Mouse (Mus musculus) intestine, embryonic 16.5 days (tissue): Measurements from ENCODE around the gene Gpc6. TPM values are rescaled to one million over a fixed set of nuclear protein-coding genes. Genes with fewer than 3 reads are reported as not detected.

Experiments
- ATAC-seq: fragments of 200-750 bp; cut with Nextera tagmentation; 2 replicates; pipeline ENCODE4 v1.8.0; 2017; ENCODE audit warnings: moderate TSS enrichment, moderate library complexity
- H3K27ac ChIP-seq: fragments of 300-500 bp; sonication (generic); 2 replicates; pipeline ENCODE4 v1.5.1; 2014; ENCODE audit warnings: mild to moderate bottlenecking, low read length
- H3K27me3 ChIP-seq: fragments of 300-500 bp; sonication (generic); replicated peaks from 2 replicates; pipeline ENCODE4 v1.6.1; 2014; ENCODE audit warnings: low read length, control low read depth, mixed read lengths; ENCODE audit not compliant: control insufficient read depth, insufficient read depth
- H3K36me3 ChIP-seq: fragments of 300-500 bp; sonication (generic); 2 replicates; pipeline ENCODE4 v1.6.1; 2014; ENCODE audit warnings: low read length, control low read depth; ENCODE audit not compliant: control insufficient read depth, insufficient read depth
- H3K4me1 ChIP-seq: fragments of 300-500 bp; sonication (generic); 2 replicates; pipeline ENCODE4 v1.6.1; 2014; ENCODE audit warnings: low read length, control low read depth, mixed read lengths; ENCODE audit not compliant: control insufficient read depth, insufficient read depth
- H3K4me2 ChIP-seq: fragments of 300-500 bp; sonication (generic); 2 replicates; pipeline ENCODE4 v1.6.1; 2014; ENCODE audit warnings: low read depth, low read length, control low read depth
- H3K4me3 ChIP-seq: fragments of 300-500 bp; sonication (generic); 2 replicates; pipeline ENCODE4 v1.5.1; 2014; ENCODE audit warnings: mild to moderate bottlenecking, low read length
- H3K9ac ChIP-seq: fragments of 300-500 bp; sonication (generic); 2 replicates; pipeline ENCODE4 v1.6.1; 2014; ENCODE audit warnings: low read depth, low read length
- H3K9me3 ChIP-seq: fragments of 300-500 bp; sonication (generic); 2 replicates; pipeline ENCODE4 v1.6.1; 2016; ENCODE audit warnings: low read length, control low read depth; ENCODE audit not compliant: control insufficient read depth
- WGBS: fragments of 180-500 bp; shearing (Covaris S2); extraction: QIAGEN DNeasy Blood & Tissue Kit; methylation state at CpG from one replicate; pipeline ENCODE4 v1.1.7; 2014; 5-methylcytosine and 5-hydroxymethylcytosine counted together
- polyA plus RNA-seq: library from polyadenylated mRNA; unstranded; fragments of >200 nt; fragmentation: Nextera tagmentation; extraction: Ambion mirVana; gene quantifications from 2 replicates; pipeline ENCODE4 v1.2.1, GENCODE M21; 2015

Gpc6 gene
- polyA plus RNA-seq, 1 experiment from 2014 or later, result 29.7 TPM

GRCm38 (mm10) chr14:117796661-117797060 is 871.5 kb downstream of the Gpc6 start:
- Histone ChIP-seq H3K27me3 (no peaks in the 10 kb centered on the region), H3K9me3 (no peaks in the 10 kb centered on the region), H3K4me3 (no peak overlapping the region), H3K4me2 (no peak overlapping the region), H3K27ac (no peak overlapping the region), H3K4me1 (no peaks in the 10 kb centered on the region), H3K36me3 (no peaks in the 10 kb centered on the region), H3K9ac (no peak overlapping the region)
- no peak for ATAC-seq
- 73% methylated on average over 5 of the region's 5 CpGs for whole genome bisulfite sequencing

- Histone ChIP-seq H3K27me3 (no peaks in the 10 kb centered on the region), H3K27ac (no peak overlapping the region), H3K9me3 (no peaks in the 10 kb centered on the region), H3K36me3 (no peaks in the 10 kb centered on the region), H3K4me2 (no peak overlapping the region), H3K4me3 (no peak overlapping the region), H3K4me1 (no peaks in the 10 kb centered on the region), H3K9ac (no peak overlapping the region)
- 91% methylated on average over 5 of the region's 5 CpGs for WGBS
- no peak for ATAC-seq
Observed at GRCm38 (mm10) chr14:117800399-117800798, 875.3 kb downstream of the Gpc6 start.

- WGBS, result 90% methylated on average over 4 of the region's 4 CpGs
- Histone ChIP-seq H3K4me3 (no peak overlapping the region), H3K36me3 (no peaks in the 10 kb centered on the region), H3K9ac (no peak overlapping the region), H3K9me3 (no peaks in the 10 kb centered on the region), H3K4me2 (no peak overlapping the region), H3K27ac (no peak overlapping the region), H3K27me3 (no peaks in the 10 kb centered on the region), H3K4me1 (no peaks in the 10 kb centered on the region)
- ATAC-seq, result no peak
Observed at GRCm38 (mm10) chr14:117807846-117808245, 882.7 kb downstream of the Gpc6 start.

GRCm38 (mm10) chr14:117808326-117808725 is 883.2 kb downstream of the Gpc6 start:
- no peak overlapping the region for H3K4me3 ChIP-seq
- H3K27me3 ChIP-seq, result no peaks in the 10 kb centered on the region
- no peak overlapping the region for H3K9ac ChIP-seq
- ATAC-seq, result no peak
- no peak overlapping the region for H3K27ac ChIP-seq
- 86% methylated on average over 2 of the region's 2 CpGs for WGBS
- H3K36me3 ChIP-seq, result no peaks in the 10 kb centered on the region
- no peaks in the 10 kb centered on the region for H3K4me1 ChIP-seq
- H3K4me2 ChIP-seq, result no peak overlapping the region
- H3K9me3 ChIP-seq, result no peaks in the 10 kb centered on the region

GRCm38 (mm10) chr14:117810321-117811270 is 885.5 kb downstream of the Gpc6 start:
- 71% methylated on average over 15 of the region's 15 CpGs for WGBS
- no peak for ATAC-seq
- Histone ChIP-seq H3K36me3 (no peaks in the 10 kb centered on the region), H3K27me3 (no peaks in the 10 kb centered on the region), H3K27ac (no peak overlapping the region), H3K4me3 (no peak overlapping the region), H3K4me2 (no peak overlapping the region), H3K9me3 (no peaks in the 10 kb centered on the region), H3K9ac (no peak overlapping the region), H3K4me1 (no peaks in the 10 kb centered on the region)

- no peak overlapping the region for H3K9ac ChIP-seq
- H3K36me3 ChIP-seq, result no peaks in the 10 kb centered on the region
- H3K4me1 ChIP-seq, result no peaks in the 10 kb centered on the region
- no peak overlapping the region for H3K4me2 ChIP-seq
- no peaks in the 10 kb centered on the region for H3K27me3 ChIP-seq
- no peak overlapping the region for H3K4me3 ChIP-seq
- WGBS, result 76% methylated on average over 3 of the region's 3 CpGs
- H3K27ac ChIP-seq, result no peak overlapping the region
- no peaks in the 10 kb centered on the region for H3K9me3 ChIP-seq
- no peak for ATAC-seq
Observed at GRCm38 (mm10) chr14:117813473-117813872, 888.4 kb downstream of the Gpc6 start.

- H3K36me3 ChIP-seq, result no peaks in the 10 kb centered on the region
- WGBS, result 90% methylated on average over 9 of the region's 9 CpGs
- H3K27ac ChIP-seq, result no peak overlapping the region
- no peaks in the 10 kb centered on the region for H3K27me3 ChIP-seq
- no peak overlapping the region for H3K9ac ChIP-seq
- ATAC-seq, result no peak
- H3K4me1 ChIP-seq, result no peaks in the 10 kb centered on the region
- H3K4me3 ChIP-seq, result no peak overlapping the region
- H3K4me2 ChIP-seq, result no peak overlapping the region
- H3K9me3 ChIP-seq, result no peaks in the 10 kb centered on the region
Observed at GRCm38 (mm10) chr14:117816008-117816407, 890.9 kb downstream of the Gpc6 start.

GRCm38 (mm10) chr14:117816706-117817105 is 891.6 kb downstream of the Gpc6 start:
- no peak overlapping the region for H3K4me3 ChIP-seq
- no peak for ATAC-seq
- H3K9me3 ChIP-seq, result no peaks in the 10 kb centered on the region
- no peaks in the 10 kb centered on the region for H3K4me1 ChIP-seq
- no peaks in the 10 kb centered on the region for H3K36me3 ChIP-seq
- H3K4me2 ChIP-seq, result no peak overlapping the region
- H3K27me3 ChIP-seq, result no peaks in the 10 kb centered on the region
- no peak overlapping the region for H3K9ac ChIP-seq
- H3K27ac ChIP-seq, result no peak overlapping the region
- 77% methylated on average over 3 of the region's 3 CpGs for WGBS

GRCm38 (mm10) chr14:117817196-117817595 is 892.1 kb downstream of the Gpc6 start:
- Histone ChIP-seq H3K4me3 (no peak overlapping the region), H3K27me3 (no peaks in the 10 kb centered on the region), H3K9me3 (no peaks in the 10 kb centered on the region), H3K4me2 (no peak overlapping the region), H3K9ac (no peak overlapping the region), H3K4me1 (no peaks in the 10 kb centered on the region), H3K27ac (no peak overlapping the region), H3K36me3 (no peaks in the 10 kb centered on the region)
- no peak for ATAC-seq
- WGBS, result 54% methylated on average over 4 of the region's 4 CpGs
